Mouse (Mus musculus) lung, adult 10 weeks (tissue): ENCODE measurements around the gene Lnpk. TPM values are rescaled to one million over a fixed set of nuclear protein-coding genes. Genes with fewer than 3 reads are reported as not detected.

ENCODE experiments used
- polyA plus RNA-seq: library from polyadenylated mRNA; stranded (reverse); fragments of 350-450 nt; fragmentation: Illumina TruSeq; extraction: RNeasy Lipid Tissue Mini Kit (QIAGEN cat#74804); gene quantifications from one replicate; pipeline ENCODE4 v1.2.3, GENCODE M21; 2014; ENCODE audit warnings: low read depth, low replicate concordance; ENCODE audit not compliant: insufficient read depth

Lnpk gene
- 4.3 TPM for polyA plus RNA-seq

DNA sequence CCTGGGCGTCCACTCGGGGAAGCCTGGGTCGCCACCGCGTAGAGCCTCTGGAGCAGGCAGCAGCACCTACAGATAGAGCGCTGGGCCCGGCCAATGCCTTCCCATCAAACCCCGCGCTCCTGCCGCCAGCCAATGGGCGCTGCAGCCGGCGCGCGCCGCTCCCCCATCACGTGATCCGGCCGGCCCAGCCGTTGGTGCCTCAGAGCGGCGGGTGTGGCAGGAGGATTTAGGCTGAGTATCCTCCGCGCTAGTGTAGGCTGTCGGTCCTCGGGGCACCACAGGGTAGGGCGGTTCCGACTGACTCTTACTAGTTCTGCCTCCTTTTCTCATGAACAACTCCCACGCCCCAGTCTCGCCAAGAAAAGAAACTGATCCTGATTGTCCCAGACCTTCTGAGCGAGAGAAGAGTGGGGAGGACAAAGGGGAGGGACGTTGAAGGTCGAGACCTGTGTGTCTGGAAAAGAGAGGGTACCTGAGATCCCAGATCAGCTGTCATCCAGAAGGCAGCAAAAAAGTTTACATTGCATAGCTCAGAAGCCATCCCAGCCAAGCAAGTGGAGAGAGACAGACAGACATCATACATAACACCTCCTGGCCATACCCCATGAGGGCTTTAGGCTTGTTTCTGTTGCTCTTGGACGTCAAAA, at the start of gene Lnpk:
TSS of gene Lnpk (minus strand) at position 593 of the 647 bp plus-strand sequence.

Other genes with a start within 250 kb of the Lnpk start
- gene Evx2, start 80.1 kb upstream of the Lnpk start, polyA plus RNA-seq = not detected
- not detected for gene Hoxd13, start 88.9 kb upstream of the Lnpk start, polyA plus RNA-seq
- not detected for gene Hoxd12, start 95.6 kb upstream of the Lnpk start, polyA plus RNA-seq
- gene Hoxd11, start 100.1 kb upstream of the Lnpk start, polyA plus RNA-seq = not detected
- not detected for gene Hoxd10, start 112.5 kb upstream of the Lnpk start, polyA plus RNA-seq
- 0.21 TPM for gene Hoxd9, start 118.3 kb upstream of the Lnpk start, polyA plus RNA-seq
- gene Hoxd8, start 125.2 kb upstream of the Lnpk start, polyA plus RNA-seq = 0.48 TPM
- not detected for gene Hoxd3, start 132.5 kb upstream of the Lnpk start, polyA plus RNA-seq
- gene Hoxd4, start 132.5 kb upstream of the Lnpk start, polyA plus RNA-seq = 0.17 TPM
- not detected for gene Gm28230, start 147.3 kb upstream of the Lnpk start, polyA plus RNA-seq
- gene Hoxd1, start 183.5 kb upstream of the Lnpk start, polyA plus RNA-seq = not detected
- gene Mtx2, start 246.4 kb upstream of the Lnpk start, polyA plus RNA-seq = 33.6 TPM